27 mouse cellular contexts compared by ENCODE assay signal in the genomic region with DNA sequence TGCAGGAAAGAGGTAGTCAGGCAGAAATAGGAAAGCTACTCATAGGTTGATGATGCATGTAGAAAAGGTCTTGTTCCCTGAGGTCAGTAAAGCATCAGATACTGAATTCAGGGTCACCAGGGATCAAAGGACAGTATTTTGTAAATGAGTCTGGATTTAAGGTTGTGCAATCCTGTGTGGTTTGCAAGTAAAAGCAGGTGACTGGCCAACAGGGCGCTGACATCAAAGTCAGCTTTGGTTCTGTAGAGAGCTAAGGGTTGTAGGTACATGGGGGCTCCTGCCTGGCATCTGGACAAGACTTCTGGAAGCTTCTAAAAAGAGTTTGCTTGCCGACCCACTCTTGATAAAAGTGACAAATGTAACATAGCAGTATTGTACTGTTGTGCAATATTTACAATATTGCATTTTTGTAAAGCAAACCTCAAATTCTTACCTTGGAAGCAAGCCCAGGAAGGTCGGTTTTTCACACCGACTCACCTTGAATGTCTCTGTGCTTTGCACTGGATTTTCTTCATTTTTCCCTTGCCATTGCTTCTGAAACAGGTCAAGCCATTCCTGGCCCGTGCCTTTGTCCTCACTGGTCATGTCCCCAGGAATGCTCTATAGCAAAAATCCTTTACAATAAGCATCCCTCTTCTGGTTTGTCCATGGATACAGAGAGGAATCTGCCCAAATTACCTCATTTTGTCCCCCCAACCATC. TPM values are rescaled to one million over a fixed set of nuclear protein-coding genes. Genes with fewer than 3 reads are reported as not detected.
DNase-seq lines count a peak whose midpoint lies in the region; ATAC-seq and TF ChIP-seq lines count a peak whose summit lies in the region.
"Had no signal": no experiment of that assay in that cellular context is flagged by ENCODE, and none has a peak within 500 bp of the region (broad histone marks: within the 10 kb centered on the region; RNA-seq: fewer than 3 reads in every experiment).

No protein-coding gene starts in this region.

- DNase-seq in lung, postnatal 14 days = no peak
- peak; percentile 100 for DNase-seq in liver, adult 2 months (ENCODE audit: extremely low read depth, low read depth, low spot score)
- DNase-seq in spleen, postnatal 10 days (ENCODE audit: low spot score in 2 of 2) = no peak
- DNase-seq in cerebellum, adult 18-20 months = no peak
- DNase-seq: cerebellum, adult 9-10 months; cerebellum, postnatal 36 days; heart, postnatal 10 days; kidney, adult 11 months; kidney, postnatal 36 days; retina, postnatal 1 day; right cerebral cortex, postnatal 14 days; thymus, postnatal 14 days had no signal

- TF ChIP-seq CTCF in liver, adult 2 months (IDR thresholded peaks at IDR 0.05; ENCODE audit: low read depth, low read length) = no peak

- no peak overlapping the region for H3K4me2 ChIP-seq in lung, embryonic 15.5 days
- H3K4me2 ChIP-seq in liver, embryonic 15.5 days = no peak overlapping the region
- no peak overlapping the region for H3K4me2 ChIP-seq in midbrain, embryonic 16.5 days (ENCODE audit: low read length)
- H3K4me2 ChIP-seq: heart, embryonic 13.5 days; hindbrain, embryonic 15.5 days; limb, embryonic 13.5 days; midbrain, embryonic 13.5 days; stomach, embryonic 15.5 days had no signal

- no peak overlapping the region for H3K27ac ChIP-seq in lung, embryonic 15.5 days
- peak overlapping the region; percentile 92 for H3K27ac ChIP-seq in liver, adult 2 months (replicated peaks; ENCODE audit: insufficient read depth, low read depth, low read length)
- H3K27ac ChIP-seq in liver, embryonic 15.5 days (replicated peaks) = no peak overlapping the region
- no peak overlapping the region for H3K27ac ChIP-seq in midbrain, embryonic 16.5 days (ENCODE audit: low read length)
- H3K27ac ChIP-seq: heart, embryonic 13.5 days; hindbrain, embryonic 10.5 days; hindbrain, embryonic 15.5 days; layer of hippocampus, adult 2 months; left cerebral cortex, adult 2 months; limb, embryonic 13.5 days; macrophage; midbrain, embryonic 13.5 days; stomach, embryonic 15.5 days had no signal

- H3K4me1 ChIP-seq in lung, embryonic 15.5 days = no peaks in the 10 kb centered on the region
- H3K4me1 ChIP-seq in liver, adult 2 months (ENCODE audit: control insufficient read depth, insufficient read depth, low read length) = peaks cover 20% of the 10 kb centered on the region
- no peaks in the 10 kb centered on the region for H3K4me1 ChIP-seq in liver, embryonic 15.5 days (replicated peaks)
- no peaks in the 10 kb centered on the region for H3K4me1 ChIP-seq in midbrain, embryonic 16.5 days (ENCODE audit: control insufficient read depth, insufficient read depth, low read length)
- H3K4me1 ChIP-seq: heart, embryonic 13.5 days; hindbrain, embryonic 10.5 days; hindbrain, embryonic 15.5 days; limb, embryonic 13.5 days; midbrain, embryonic 13.5 days; stomach, embryonic 15.5 days had no signal

- H3K9me3 ChIP-seq in lung, embryonic 15.5 days = no peaks in the 10 kb centered on the region
- H3K9me3 ChIP-seq in liver, embryonic 15.5 days (replicated peaks) = no peaks in the 10 kb centered on the region
- H3K9me3 ChIP-seq in midbrain, embryonic 16.5 days (replicated peaks; ENCODE audit: control insufficient read depth, low read length, poor library complexity, severe bottlenecking) = no peaks in the 10 kb centered on the region
- H3K9me3 ChIP-seq: heart, embryonic 13.5 days; hindbrain, embryonic 10.5 days; hindbrain, embryonic 15.5 days; limb, embryonic 13.5 days; midbrain, embryonic 13.5 days; stomach, embryonic 15.5 days had no signal

- no peaks in the 10 kb centered on the region for H3K79me2 ChIP-seq in liver, adult 2 months (ENCODE audit: control insufficient read depth, insufficient read depth, low read length)

- H3K36me3 ChIP-seq in lung, embryonic 15.5 days = no peaks in the 10 kb centered on the region
- H3K36me3 ChIP-seq in liver, adult 2 months (ENCODE audit: control insufficient read depth, insufficient read depth, low read length) = no peaks in the 10 kb centered on the region
- no peaks in the 10 kb centered on the region for H3K36me3 ChIP-seq in liver, embryonic 15.5 days (replicated peaks)
- H3K36me3 ChIP-seq in midbrain, embryonic 16.5 days (ENCODE audit: control insufficient read depth, insufficient read depth, low read length) = no peaks in the 10 kb centered on the region
- H3K36me3 ChIP-seq: heart, embryonic 13.5 days; hindbrain, embryonic 10.5 days; hindbrain, embryonic 15.5 days; limb, embryonic 13.5 days; midbrain, embryonic 13.5 days; stomach, embryonic 15.5 days had no signal

- peak; percentile 31; the same call in 1 of the 2 replicates for ATAC-seq in lung, embryonic 15.5 days (ENCODE audit: borderline replicate concordance, extremely low read depth, low FRiP score, low TSS enrichment)
- peak; percentile 76 for ATAC-seq in liver, embryonic 15.5 days (ENCODE audit: insufficient read depth)
- no peak for ATAC-seq in midbrain, embryonic 16.5 days
- ATAC-seq: CD4-positive, CD25-positive, alpha-beta regulatory T cell, adult 4 months; inflammation-experienced regulatory T-cells, adult 6 months; lung, postnatal 0 days; midbrain, embryonic 13.5 days had no signal

- WGBS in lung, embryonic 15.5 days = 52% methylated on average over 5 of the region's 5 CpGs
- WGBS in liver, adult 2 months = 14% methylated on average over 5 of the region's 5 CpGs
- 55% methylated on average over 5 of the region's 5 CpGs for WGBS in liver, embryonic 15.5 days (ENCODE audit: insufficient replicate concordance)
- WGBS in midbrain, embryonic 16.5 days = 87% methylated on average over 5 of the region's 5 CpGs

- H3K4me3 ChIP-seq in lung, embryonic 15.5 days = no peak overlapping the region
- H3K4me3 ChIP-seq in liver, adult 2 months (ENCODE audit: insufficient read depth, low read depth, low read length) = 0 out of 2 replicates have a peak overlapping the region, but pooled peaks have one; percentile 17
- no peak overlapping the region for H3K4me3 ChIP-seq in liver, embryonic 15.5 days (replicated peaks)
- H3K4me3 ChIP-seq in midbrain, embryonic 16.5 days (ENCODE audit: low read depth, low read length) = no peak overlapping the region
- H3K4me3 ChIP-seq: heart, embryonic 13.5 days; hindbrain, embryonic 10.5 days; hindbrain, embryonic 15.5 days; layer of hippocampus, adult 2 months; left cerebral cortex, adult 2 months; limb, embryonic 13.5 days; midbrain, embryonic 13.5 days; stomach, embryonic 15.5 days had no signal

- H3K27me3 ChIP-seq in lung, embryonic 15.5 days = no peaks in the 10 kb centered on the region
- no peaks in the 10 kb centered on the region for H3K27me3 ChIP-seq in liver, adult 2 months (ENCODE audit: control insufficient read depth, insufficient read depth, low read length)
- no peaks in the 10 kb centered on the region for H3K27me3 ChIP-seq in liver, embryonic 15.5 days
- H3K27me3 ChIP-seq in midbrain, embryonic 16.5 days (ENCODE audit: control insufficient read depth, insufficient read depth, low read depth, low read length) = no peaks in the 10 kb centered on the region
- H3K27me3 ChIP-seq: hindbrain, embryonic 15.5 days; limb, embryonic 13.5 days; midbrain, embryonic 13.5 days; stomach, embryonic 15.5 days had no signal

- TF ChIP-seq POLR2A in liver, adult 2 months (IDR thresholded peaks at IDR 0.05; ENCODE audit: extremely low read depth, insufficient read depth, low read length) = no peak

- H3K9ac ChIP-seq in lung, embryonic 15.5 days = no peak overlapping the region
- H3K9ac ChIP-seq in liver, adult 2 months (ENCODE audit: low read depth, low read length) = no peak overlapping the region
- no peak overlapping the region for H3K9ac ChIP-seq in liver, embryonic 15.5 days
- no peak overlapping the region for H3K9ac ChIP-seq in midbrain, embryonic 16.5 days (ENCODE audit: low read depth, low read length)
- H3K9ac ChIP-seq: heart, embryonic 13.5 days; hindbrain, embryonic 15.5 days; limb, embryonic 13.5 days; midbrain, embryonic 13.5 days; stomach, embryonic 15.5 days had no signal

RNA-seq across cellular contexts. Expression of a gene that starts 33.6 kb away (rescaled TPM):
- 32.0 and 34.2 TPM in 2 replicates for polyA plus RNA-seq in lung, embryonic 15.5 days (2015; fragmentation: Nextera tagmentation; extraction: Ambion mirVana)
- total RNA-seq in liver, adult 2 months (2014; rRNA removed) = 21.5 and 35.2 TPM in 2 replicates
- polyA plus RNA-seq in liver, adult 2 months (2012; rRNA removed) = 77.7 and 95.7 TPM in 2 replicates
- polyA plus RNA-seq in liver, embryonic 15.5 days (2015; fragmentation: Nextera tagmentation; extraction: Ambion mirVana) = 8.8 and 9.2 TPM in 2 replicates
- 23.6 and 29.9 TPM in 2 replicates for polyA plus RNA-seq in midbrain, embryonic 16.5 days (2015; fragmentation: Nextera tagmentation; extraction: Ambion mirVana)
